In the genomic region with DNA sequence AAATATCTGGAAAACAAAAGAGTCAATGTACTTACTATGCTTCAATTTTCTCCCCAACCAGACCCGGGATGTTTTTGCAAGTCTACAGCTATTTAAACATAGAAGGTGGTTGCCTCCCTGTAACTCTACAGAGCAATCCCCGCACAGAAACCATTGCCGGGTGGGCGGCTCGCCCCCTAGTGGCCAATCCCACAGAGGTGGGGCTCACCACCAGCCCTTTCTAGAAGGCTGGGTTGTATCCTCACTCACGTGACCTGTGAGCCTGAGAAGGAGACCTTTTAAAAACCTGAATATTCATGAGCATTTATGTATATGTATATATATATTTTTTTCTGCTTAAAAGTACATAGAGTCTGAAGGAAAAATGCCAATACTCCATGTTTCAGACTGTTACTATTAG, we compare ENCODE assay signal across 7 mouse cellular contexts. TPM values are rescaled to one million over a fixed set of nuclear protein-coding genes. Genes with fewer than 3 reads are reported as not detected.
DNase-seq lines count a peak whose midpoint lies in the region; ATAC-seq and TF ChIP-seq lines count a peak whose summit lies in the region.

No protein-coding gene starts in this region.

- no peak overlapping the region for H3K4me3 ChIP-seq in E14TG2a.4 (replicated peaks; ENCODE audit: low read length)
- no peak overlapping the region for H3K4me3 ChIP-seq in heart, postnatal 0 days (ENCODE audit: low read depth, low read length)

- 10% methylated on average over 6 of the region's 6 CpGs for WGBS in heart, postnatal 0 days

- TF ChIP-seq EP300 in heart, postnatal 0 days (IDR thresholded peaks at IDR 0.05; ENCODE audit: low read depth) = no peak

- H3K4me1 ChIP-seq in E14TG2a.4 (replicated peaks; ENCODE audit: low read depth, low read length) = no peaks in the 10 kb centered on the region
- H3K4me1 ChIP-seq in heart, postnatal 0 days (ENCODE audit: control insufficient read depth, insufficient read depth) = no peaks in the 10 kb centered on the region

- H3K4me2 ChIP-seq in heart, postnatal 0 days (ENCODE audit: low read depth, low read length) = no peak overlapping the region

- peak; percentile 63; the same call in 1 of the 2 replicates for ATAC-seq in heart, postnatal 0 days (ENCODE audit: insufficient read depth, low read depth)

- no peak overlapping the region for H3K27ac ChIP-seq in heart, postnatal 0 days (ENCODE audit: low read depth)

- H3K9me3 ChIP-seq in E14TG2a.4 (ENCODE audit: low read length) = no peaks in the 10 kb centered on the region
- H3K9me3 ChIP-seq in heart, postnatal 0 days (replicated peaks; ENCODE audit: control insufficient read depth, low read length) = no peaks in the 10 kb centered on the region

- no peak overlapping the region for H3K9ac ChIP-seq in heart, postnatal 0 days (replicated peaks; ENCODE audit: low read depth, low read length)

- peak; percentile 49 for TF ChIP-seq CTCF in E14TG2a.4 (conservative IDR thresholded peaks at IDR 0.05; ENCODE audit: low read length)
- peak; percentile 77 for TF ChIP-seq CTCF in heart, postnatal 0 days (IDR thresholded peaks at IDR 0.05; ENCODE audit: low read depth)

- H3K36me3 ChIP-seq in E14TG2a.4 (ENCODE audit: insufficient read depth, low read length) = no peaks in the 10 kb centered on the region
- no peaks in the 10 kb centered on the region for H3K36me3 ChIP-seq in heart, postnatal 0 days (replicated peaks; ENCODE audit: control insufficient read depth, insufficient read depth, low read length)

- H3K27me3 ChIP-seq in E14TG2a.4 (ENCODE audit: insufficient read depth, low read length) = no peaks in the 10 kb centered on the region
- no peaks in the 10 kb centered on the region for H3K27me3 ChIP-seq in heart, postnatal 0 days (ENCODE audit: control insufficient read depth, insufficient read depth, low read length)

- peak; percentile 64 for DNase-seq in R1 (ENCODE audit: low read depth, low spot score)
- peak; percentile 47 to 66 for DNase-seq in cerebellum, postnatal 4 days (ENCODE audit: low spot score in 2 of 2)
- DNase-seq in heart, postnatal 0 days (ENCODE audit: low spot score) = peak; percentile 36
- DNase-seq in layer of hippocampus, postnatal 14 days (ENCODE audit: low spot score in 2 of 2) = peak; percentile 27 to 43
- DNase-seq in lung, postnatal 36 days = peak; percentile 68
- DNase-seq in spleen, postnatal 10 days (ENCODE audit: low spot score in 2 of 2) = peak; percentile 48 to 74

RNA-seq across cellular contexts. Expression of gene F2rl2, which starts 49.9 kb away (rescaled TPM):
- not detected in 2 replicates for total RNA-seq in heart, postnatal 0 days (2014; rRNA removed; ENCODE audit: low replicate concordance)
- 0.05 and 0.18 TPM in 2 replicates for polyA plus RNA-seq in heart, postnatal 0 days (2015; fragmentation: Nextera tagmentation; extraction: Ambion mirVana)
- total RNA-seq in layer of hippocampus, postnatal 14 days (2021) = under 1 TPM; 0.41 to 0.45 TPM
